11 mouse cellular contexts compared by ENCODE assay signal in the genomic region with DNA sequence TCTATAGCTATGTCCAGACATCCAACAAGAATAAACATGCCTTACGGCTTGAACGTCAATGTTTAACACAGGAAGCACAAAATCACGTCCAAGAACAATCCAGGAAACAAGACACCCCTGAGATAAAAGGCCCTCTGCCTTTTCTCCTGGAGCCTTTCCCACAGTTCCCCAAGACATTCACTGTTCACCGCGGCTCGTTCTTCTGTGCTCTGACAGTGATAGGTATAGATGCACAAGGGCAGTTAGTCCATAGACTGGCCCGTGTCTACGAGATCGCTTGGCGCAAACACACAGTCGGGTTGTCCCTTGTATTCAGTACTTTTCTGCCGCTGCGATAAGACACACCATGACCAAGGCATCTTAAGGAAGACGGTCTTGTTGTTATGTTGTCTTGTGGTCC.
A peak's percentile ranks its signal among the peaks of the same experiment; 100 is the strongest.
DNase-seq lines count a peak whose midpoint lies in the region; ATAC-seq and TF ChIP-seq lines count a peak whose summit lies in the region.
"Had no signal": no experiment of that assay in that cellular context is flagged by ENCODE, and none has a peak within 500 bp of the region (broad histone marks: within the 10 kb centered on the region; RNA-seq: fewer than 3 reads in every experiment).

No protein-coding gene starts in this region.

- DNase-seq in forebrain, embryonic 10.5 days (ENCODE audit: extremely low spot score, low spot score), result no peak
- DNase-seq in midbrain, embryonic 10.5 days (ENCODE audit: low spot score), result no peak
- no peak for DNase-seq in cerebellum, adult 18-20 months

- H3K4me1 ChIP-seq in forebrain, embryonic 10.5 days, result peaks cover 41% of the 10 kb centered on the region
- H3K4me1 ChIP-seq in forebrain, embryonic 16.5 days (replicated peaks; ENCODE audit: control insufficient read depth, insufficient read depth, low read length), result peaks cover 37% of the 10 kb centered on the region
- H3K4me1 ChIP-seq in intestine, postnatal 0 days (replicated peaks; ENCODE audit: control insufficient read depth, insufficient read depth, low read length), result 0 out of 2 replicates have a peak, but pooled peaks cover 4% of the 10 kb centered on the region
- peaks cover 19% of the 10 kb centered on the region for H3K4me1 ChIP-seq in intestine, embryonic 15.5 days (replicated peaks)
- H3K4me1 ChIP-seq in midbrain, embryonic 10.5 days, result peaks cover 41% of the 10 kb centered on the region
- H3K4me1 ChIP-seq in midbrain, embryonic 15.5 days, result peaks cover 8% of the 10 kb centered on the region
- peaks cover 46% of the 10 kb centered on the region for H3K4me1 ChIP-seq in limb, embryonic 13.5 days

- ATAC-seq in forebrain, embryonic 16.5 days, result no peak
- ATAC-seq in intestine, postnatal 0 days, result no peak
- no peak for ATAC-seq in intestine, embryonic 15.5 days
- ATAC-seq in midbrain, embryonic 15.5 days (replicated peaks), result no peak
- no peak for ATAC-seq in limb, embryonic 13.5 days (ENCODE audit: low FRiP score, low read depth)
- ATAC-seq: activated CD4-positive, CD25-positive, alpha-beta regulatory T cell, adult 4 months had no signal

- no peaks in the 10 kb centered on the region for H3K36me3 ChIP-seq in forebrain, embryonic 10.5 days (replicated peaks)
- no peaks in the 10 kb centered on the region for H3K36me3 ChIP-seq in forebrain, embryonic 16.5 days (ENCODE audit: control insufficient read depth, insufficient read depth)
- no peaks in the 10 kb centered on the region for H3K36me3 ChIP-seq in intestine, postnatal 0 days (ENCODE audit: control insufficient read depth, insufficient read depth)
- H3K36me3 ChIP-seq in intestine, embryonic 15.5 days, result no peaks in the 10 kb centered on the region
- no peaks in the 10 kb centered on the region for H3K36me3 ChIP-seq in midbrain, embryonic 10.5 days
- H3K36me3 ChIP-seq in midbrain, embryonic 15.5 days (replicated peaks), result no peaks in the 10 kb centered on the region
- H3K36me3 ChIP-seq in limb, embryonic 13.5 days, result no peaks in the 10 kb centered on the region
- H3K36me3 ChIP-seq: embryonic facial prominence, embryonic 13.5 days; G1E had no signal

- peak overlapping the region; percentile 76 for H3K27ac ChIP-seq in forebrain, embryonic 10.5 days
- no peak overlapping the region for H3K27ac ChIP-seq in forebrain, embryonic 16.5 days (ENCODE audit: low read length)
- H3K27ac ChIP-seq in intestine, postnatal 0 days (ENCODE audit: low read depth, low read length), result peak overlapping the region; percentile 6; the same call in 1 of the 2 replicates
- H3K27ac ChIP-seq in intestine, embryonic 15.5 days, result no peak overlapping the region
- H3K27ac ChIP-seq in midbrain, embryonic 10.5 days (replicated peaks), result peak overlapping the region; percentile 70; the same call in 1 of the 2 replicates
- H3K27ac ChIP-seq in midbrain, embryonic 15.5 days, result no peak overlapping the region
- H3K27ac ChIP-seq in limb, embryonic 13.5 days, result no peak overlapping the region
- H3K27ac ChIP-seq: embryonic facial prominence, embryonic 13.5 days had no signal

- H3K9me3 ChIP-seq in forebrain, embryonic 10.5 days, result no peaks in the 10 kb centered on the region
- no peaks in the 10 kb centered on the region for H3K9me3 ChIP-seq in forebrain, embryonic 16.5 days (ENCODE audit: control insufficient read depth, low read length)
- no peaks in the 10 kb centered on the region for H3K9me3 ChIP-seq in intestine, postnatal 0 days (ENCODE audit: control insufficient read depth)
- H3K9me3 ChIP-seq in intestine, embryonic 15.5 days, result no peaks in the 10 kb centered on the region
- H3K9me3 ChIP-seq in midbrain, embryonic 10.5 days (replicated peaks), result no peaks in the 10 kb centered on the region
- no peaks in the 10 kb centered on the region for H3K9me3 ChIP-seq in midbrain, embryonic 15.5 days
- no peaks in the 10 kb centered on the region for H3K9me3 ChIP-seq in limb, embryonic 13.5 days
- H3K9me3 ChIP-seq: embryonic facial prominence, embryonic 13.5 days; G1E had no signal

- peak overlapping the region; percentile 8; the same call in 1 of the 2 replicates for H3K4me3 ChIP-seq in forebrain, embryonic 10.5 days
- H3K4me3 ChIP-seq in forebrain, embryonic 16.5 days (replicated peaks; ENCODE audit: low read length), result no peak overlapping the region
- H3K4me3 ChIP-seq in intestine, postnatal 0 days (ENCODE audit: low read depth, low read length), result no peak overlapping the region
- H3K4me3 ChIP-seq in intestine, embryonic 15.5 days (replicated peaks), result no peak overlapping the region
- H3K4me3 ChIP-seq in midbrain, embryonic 10.5 days, result peak overlapping the region; percentile 14; the same call in 1 of the 2 replicates
- no peak overlapping the region for H3K4me3 ChIP-seq in midbrain, embryonic 15.5 days
- no peak overlapping the region for H3K4me3 ChIP-seq in limb, embryonic 13.5 days
- H3K4me3 ChIP-seq: embryonic facial prominence, embryonic 13.5 days had no signal

- H3K9ac ChIP-seq in forebrain, embryonic 16.5 days (replicated peaks; ENCODE audit: low read depth, low read length), result no peak overlapping the region
- no peak overlapping the region for H3K9ac ChIP-seq in intestine, postnatal 0 days (ENCODE audit: low read depth, low read length)
- H3K9ac ChIP-seq in intestine, embryonic 15.5 days, result no peak overlapping the region
- H3K9ac ChIP-seq in midbrain, embryonic 15.5 days, result no peak overlapping the region
- no peak overlapping the region for H3K9ac ChIP-seq in limb, embryonic 13.5 days
- H3K9ac ChIP-seq: embryonic facial prominence, embryonic 13.5 days had no signal

- 79% methylated on average over 14 of the region's 14 CpGs for WGBS in forebrain, embryonic 10.5 days
- WGBS in forebrain, embryonic 16.5 days, result 67% methylated on average over 14 of the region's 14 CpGs
- WGBS in intestine, postnatal 0 days, result 55% methylated on average over 14 of the region's 14 CpGs
- WGBS in intestine, embryonic 15.5 days, result 54% methylated on average over 14 of the region's 14 CpGs
- 76% methylated on average over 14 of the region's 14 CpGs for WGBS in midbrain, embryonic 10.5 days
- 77% methylated on average over 14 of the region's 14 CpGs for WGBS in midbrain, embryonic 15.5 days
- WGBS in limb, embryonic 13.5 days, result 70% methylated on average over 14 of the region's 14 CpGs

- no peaks in the 10 kb centered on the region for H3K27me3 ChIP-seq in forebrain, embryonic 10.5 days (ENCODE audit: poor library complexity, severe bottlenecking)
- no peaks in the 10 kb centered on the region for H3K27me3 ChIP-seq in forebrain, embryonic 16.5 days (replicated peaks; ENCODE audit: control insufficient read depth, insufficient read depth, low read length)
- H3K27me3 ChIP-seq in intestine, postnatal 0 days (replicated peaks; ENCODE audit: control insufficient read depth, insufficient read depth, low read length), result no peaks in the 10 kb centered on the region
- H3K27me3 ChIP-seq in intestine, embryonic 15.5 days (replicated peaks), result no peaks in the 10 kb centered on the region
- peaks cover 15% of the 10 kb centered on the region for H3K27me3 ChIP-seq in midbrain, embryonic 10.5 days (ENCODE audit: low read depth, poor library complexity, severe bottlenecking)
- H3K27me3 ChIP-seq in midbrain, embryonic 15.5 days (replicated peaks), result no peaks in the 10 kb centered on the region
- H3K27me3 ChIP-seq in limb, embryonic 13.5 days, result peaks cover 2% of the 10 kb centered on the region; the same call in 1 of the 2 replicates
- H3K27me3 ChIP-seq: embryonic facial prominence, embryonic 13.5 days had no signal

- no peak for TF ChIP-seq CTCF in intestine, postnatal 0 days (IDR thresholded peaks at IDR 0.05; ENCODE audit: low read depth)

- H3K4me2 ChIP-seq in forebrain, embryonic 16.5 days (ENCODE audit: low read length), result no peak overlapping the region
- H3K4me2 ChIP-seq in intestine, postnatal 0 days (replicated peaks; ENCODE audit: low read depth), result no peak overlapping the region
- H3K4me2 ChIP-seq in intestine, embryonic 15.5 days (replicated peaks), result no peak overlapping the region
- H3K4me2 ChIP-seq in midbrain, embryonic 15.5 days, result no peak overlapping the region
- peak overlapping the region; percentile 14; the same call in 1 of the 2 replicates for H3K4me2 ChIP-seq in limb, embryonic 13.5 days (replicated peaks)
- H3K4me2 ChIP-seq: embryonic facial prominence, embryonic 13.5 days had no signal

Comparison
In these comparisons a context has a peak if more than half of its experiments do, and no peak if none do; other contexts are left out.
1. H3K27ac ChIP-seq: peak in forebrain, embryonic 10.5 days (single experiment), intestine, postnatal 0 days (single experiment) and midbrain, embryonic 10.5 days (single experiment); none in forebrain, embryonic 16.5 days (single experiment), intestine, embryonic 15.5 days (single experiment), midbrain, embryonic 15.5 days (single experiment) and limb, embryonic 13.5 days (single experiment).
2. H3K4me3 ChIP-seq: peak in forebrain, embryonic 10.5 days (single experiment) and midbrain, embryonic 10.5 days (single experiment); none in forebrain, embryonic 16.5 days (single experiment), intestine, postnatal 0 days (single experiment), intestine, embryonic 15.5 days (single experiment), midbrain, embryonic 15.5 days (single experiment) and limb, embryonic 13.5 days (single experiment).